Comparison of ENCODE assay signal across 27 mouse cellular contexts in genomic region chr19:47534131-47534530, GRCm38 (mm10). TPM values are rescaled to one million over a fixed set of nuclear protein-coding genes. Genes with fewer than 3 reads are reported as not detected.
DNase-seq lines count a peak whose midpoint lies in the region; ATAC-seq and TF ChIP-seq lines count a peak whose summit lies in the region.
"Had no signal": no experiment of that assay in that cellular context is flagged by ENCODE, and none has a peak within 500 bp of the region (broad histone marks: within the 10 kb centered on the region; RNA-seq: fewer than 3 reads in every experiment).

No protein-coding gene starts in this region.

- no peak for ATAC-seq in kidney, embryonic 16.5 days (ENCODE audit: low FRiP score, low TSS enrichment)
- no peak for ATAC-seq in limb, embryonic 14.5 days (ENCODE audit: low FRiP score, low read depth)
- ATAC-seq: forebrain, embryonic 14.5 days; hindbrain, embryonic 16.5 days; intestine, embryonic 15.5 days; midbrain, embryonic 13.5 days had no signal

- H3K27me3 ChIP-seq in kidney, embryonic 16.5 days (ENCODE audit: insufficient read depth, low read length): no peaks in the 10 kb centered on the region
- no peaks in the 10 kb centered on the region for H3K27me3 ChIP-seq in limb, embryonic 14.5 days (ENCODE audit: control insufficient read depth, insufficient read depth, low read length)
- no peaks in the 10 kb centered on the region for H3K27me3 ChIP-seq in limb, embryonic 10.5 days (ENCODE audit: low read depth, poor library complexity, severe bottlenecking)
- H3K27me3 ChIP-seq: embryonic facial prominence, embryonic 15.5 days; heart, embryonic 15.5 days; intestine, embryonic 15.5 days; limb, embryonic 13.5 days; liver, embryonic 13.5 days; lung, embryonic 15.5 days; megakaryocyte, embryonic 14.5 days; neural tube, embryonic 12.5 days had no signal

- no peak overlapping the region for H3K9ac ChIP-seq in kidney, embryonic 16.5 days (replicated peaks; ENCODE audit: low read length)
- no peak overlapping the region for H3K9ac ChIP-seq in limb, embryonic 14.5 days (ENCODE audit: low read depth, low read length, severe bottlenecking)
- H3K9ac ChIP-seq: embryonic facial prominence, embryonic 15.5 days; heart, embryonic 15.5 days; intestine, embryonic 15.5 days; liver, embryonic 13.5 days; lung, embryonic 15.5 days; midbrain, embryonic 13.5 days; neural tube, embryonic 12.5 days had no signal

- WGBS in kidney, embryonic 16.5 days: 48% methylated on average over 1 of the region's 1 CpGs
- 62% methylated on average over 1 of the region's 1 CpGs for WGBS in limb, embryonic 14.5 days
- WGBS in limb, embryonic 10.5 days: 89% methylated on average over 1 of the region's 1 CpGs

- no peaks in the 10 kb centered on the region for H3K9me3 ChIP-seq in kidney, embryonic 16.5 days (ENCODE audit: low read length)
- H3K9me3 ChIP-seq in limb, embryonic 14.5 days (ENCODE audit: control insufficient read depth, low read length): no peaks in the 10 kb centered on the region
- H3K9me3 ChIP-seq in limb, embryonic 10.5 days (replicated peaks): no peaks in the 10 kb centered on the region
- H3K9me3 ChIP-seq: embryonic facial prominence, embryonic 15.5 days; heart, embryonic 15.5 days; intestine, embryonic 15.5 days; limb, embryonic 13.5 days; liver, embryonic 13.5 days; lung, embryonic 15.5 days; megakaryocyte, embryonic 14.5 days; midbrain, embryonic 13.5 days; neural tube, embryonic 12.5 days had no signal

- H3K4me3 ChIP-seq in kidney, embryonic 16.5 days (ENCODE audit: low read length): no peak overlapping the region
- H3K4me3 ChIP-seq in limb, embryonic 14.5 days (replicated peaks; ENCODE audit: low read length): no peak overlapping the region
- no peak overlapping the region for H3K4me3 ChIP-seq in limb, embryonic 10.5 days
- H3K4me3 ChIP-seq: embryonic facial prominence, embryonic 15.5 days; heart, adult 2 months; heart, embryonic 15.5 days; hindbrain, embryonic 10.5 days; intestine, embryonic 15.5 days; limb, embryonic 13.5 days; liver, embryonic 13.5 days; lung, embryonic 15.5 days; megakaryocyte, embryonic 14.5 days; midbrain, embryonic 13.5 days; neural tube, embryonic 12.5 days had no signal

- DNase-seq in kidney, adult 9 months: peak; percentile 44
- DNase-seq in limb, embryonic 14.5 days (ENCODE audit: low spot score): peak; percentile 41
- no peak for DNase-seq in limb, embryonic 10.5 days (ENCODE audit: low spot score)
- DNase-seq in NIH3T3 (ENCODE audit: low read depth): peak; percentile 76
- peak; percentile 47 to 53 for DNase-seq in kidney, postnatal 25 days
- no peak for DNase-seq in gastrocnemius, postnatal 4 days (ENCODE audit: low spot score in 2 of 2)
- no peak for DNase-seq in natural killer cell, adult 2 months (ENCODE audit: low spot score in 2 of 2)
- DNase-seq: adrenal gland, postnatal 25 days; cerebellum, adult 9-10 months; gastrocnemius, postnatal 14 days; heart, adult 2 months; liver, embryonic 13.5 days; lung, postnatal 36 days; retina, postnatal 1 day; thymus, postnatal 14 days had no signal

- TF ChIP-seq POLR2A in limb, embryonic 14.5 days (IDR thresholded peaks at IDR 0.05; ENCODE audit: borderline replicate concordance, extremely low read depth, insufficient read depth, insufficient read length): no peak

- H3K4me2 ChIP-seq in kidney, embryonic 16.5 days (replicated peaks; ENCODE audit: low read depth, low read length): no peak overlapping the region
- H3K4me2 ChIP-seq in limb, embryonic 14.5 days (replicated peaks; ENCODE audit: low read depth, low read length, severe bottlenecking): no peak overlapping the region
- H3K4me2 ChIP-seq: embryonic facial prominence, embryonic 15.5 days; heart, embryonic 15.5 days; intestine, embryonic 15.5 days; limb, embryonic 13.5 days; liver, embryonic 13.5 days; lung, embryonic 15.5 days; midbrain, embryonic 13.5 days; neural tube, embryonic 12.5 days had no signal

- no peak overlapping the region for H3K27ac ChIP-seq in kidney, embryonic 16.5 days (ENCODE audit: low read length)
- H3K27ac ChIP-seq in limb, embryonic 14.5 days (replicated peaks; ENCODE audit: low read depth, low read length): no peak overlapping the region
- no peak overlapping the region for H3K27ac ChIP-seq in limb, embryonic 10.5 days
- H3K27ac ChIP-seq: embryonic facial prominence, embryonic 15.5 days; heart, adult 2 months; heart, embryonic 15.5 days; hindbrain, embryonic 10.5 days; intestine, embryonic 15.5 days; limb, embryonic 13.5 days; liver, embryonic 13.5 days; lung, embryonic 15.5 days; midbrain, embryonic 13.5 days; neural tube, embryonic 12.5 days had no signal

- H3K36me3 ChIP-seq in kidney, embryonic 16.5 days (ENCODE audit: insufficient read depth, low read length): peaks cover 7% of the 10 kb centered on the region; the same call in 1 of the 2 replicates
- peaks cover 15% of the 10 kb centered on the region for H3K36me3 ChIP-seq in limb, embryonic 14.5 days (ENCODE audit: control insufficient read depth, insufficient read depth, low read length)
- peaks cover 48% of the 10 kb centered on the region for H3K36me3 ChIP-seq in limb, embryonic 10.5 days
- H3K36me3 ChIP-seq: intestine, embryonic 15.5 days had no signal

- H3K4me1 ChIP-seq in kidney, embryonic 16.5 days (ENCODE audit: insufficient read depth, low read length): peaks cover 31% of the 10 kb centered on the region
- H3K4me1 ChIP-seq in limb, embryonic 14.5 days (ENCODE audit: control insufficient read depth, insufficient read depth, low read length): peaks cover 27% of the 10 kb centered on the region
- peaks cover 33% of the 10 kb centered on the region for H3K4me1 ChIP-seq in limb, embryonic 10.5 days

RNA-seq across cellular contexts. Expression of gene Stn1, which starts 3.2 kb away (rescaled TPM):
- 54.8 and 58.9 TPM in 2 replicates for polyA plus RNA-seq in kidney, embryonic 16.5 days (2015; fragmentation: Nextera tagmentation; extraction: Ambion mirVana)
- 37.6 and 39.1 TPM in 2 replicates for polyA plus RNA-seq in limb, embryonic 14.5 days (2012; rRNA removed)
- polyA plus RNA-seq in limb, embryonic 14.5 days (2014; fragmentation: Nextera tagmentation; extraction: Ambion mirVana): 53.6 and 56.3 TPM in 2 replicates
- 62.3 and 74.5 TPM in 2 replicates for polyA plus RNA-seq in limb, embryonic 10.5 days (2016; fragmentation: Nextera tagmentation; extraction: Ambion mirVana)
- 10 to 100 TPM; 19.9 to 23.7 TPM for total RNA-seq in gastrocnemius, postnatal 4 days (2021)

RNA-seq across cellular contexts. Expression of gene Slk, which starts 45.3 kb away (rescaled TPM):
- 11.1 and 11.4 TPM in 2 replicates for polyA plus RNA-seq in kidney, embryonic 16.5 days (2015; fragmentation: Nextera tagmentation; extraction: Ambion mirVana)
- 27.6 and 40.0 TPM in 2 replicates for polyA plus RNA-seq in limb, embryonic 14.5 days (2012; rRNA removed)
- polyA plus RNA-seq in limb, embryonic 14.5 days (2014; fragmentation: Nextera tagmentation; extraction: Ambion mirVana): 19.2 and 22.0 TPM in 2 replicates
- polyA plus RNA-seq in limb, embryonic 10.5 days (2016; fragmentation: Nextera tagmentation; extraction: Ambion mirVana): 8.3 and 9.1 TPM in 2 replicates
- total RNA-seq in gastrocnemius, postnatal 4 days (2021): 10 to 100 TPM; 47.5 to 58.6 TPM

Comparison
In these comparisons a context has a peak if more than half of its experiments do, and no peak if none do; other contexts are left out.
1. DNase-seq: peak in kidney, adult 9 months (single experiment), limb, embryonic 14.5 days (single experiment), NIH3T3 (single experiment) and kidney, postnatal 25 days (2 of 2); none in limb, embryonic 10.5 days (single experiment), gastrocnemius, postnatal 4 days (0 of 2) and natural killer cell, adult 2 months (0 of 2).